Mouse (Mus musculus): ENCODE measurements around the gene Scml4. TPM values are rescaled to one million over a fixed set of nuclear protein-coding genes. Genes with fewer than 3 reads are reported as not detected.

The Scml4 gene
- polyA plus RNA-seq, 1 experiment = 32.9 TPM

GRCm38 (mm10) chr10:42917355-42917754 is 57.2 kb downstream of the Scml4 start:
- Histone ChIP-seq H3K36me3 (ENCODE audit: control insufficient read depth, insufficient read depth, low read length) (no peaks in the 10 kb centered on the region), H3K27me3 (ENCODE audit: control insufficient read depth, insufficient read depth, low read length) (no peaks in the 10 kb centered on the region), H3K4me1 (replicated peaks; ENCODE audit: control insufficient read depth, insufficient read depth, low read length) (0 out of 2 replicates have a peak, but pooled peaks cover 2% of the 10 kb centered on the region), H3K4me3 (ENCODE audit: control insufficient read depth, insufficient read depth, low read length) (no peak overlapping the region), H3K27ac (ENCODE audit: control insufficient read depth, insufficient read depth, low read length) (no peak overlapping the region)
- TF ChIP-seq CTCF (IDR thresholded peaks at IDR 0.05; ENCODE audit: borderline replicate concordance, control insufficient read depth, extremely low read depth, insufficient read depth, low read length, poor library complexity) (no peak), POLR2A (IDR thresholded peaks at IDR 0.05; ENCODE audit: control insufficient read depth, extremely low read depth, insufficient read depth, low read length, poor library complexity) (no peak)
- DNase-seq = no peak
- 80% methylated on average over 5 of the region's 5 CpGs for WGBS

- TF ChIP-seq POLR2A (IDR thresholded peaks at IDR 0.05; ENCODE audit: control insufficient read depth, extremely low read depth, insufficient read depth, low read length, poor library complexity) (no peak), CTCF (IDR thresholded peaks at IDR 0.05; ENCODE audit: borderline replicate concordance, control insufficient read depth, extremely low read depth, insufficient read depth, low read length, poor library complexity) (no peak)
- H3K27ac ChIP-seq (ENCODE audit: control insufficient read depth, insufficient read depth, low read length) = no peak overlapping the region
- H3K4me1 ChIP-seq (replicated peaks; ENCODE audit: control insufficient read depth, insufficient read depth, low read length) = 0 out of 2 replicates have a peak, but pooled peaks cover 2% of the 10 kb centered on the region
- no peak overlapping the region for H3K4me3 ChIP-seq (ENCODE audit: control insufficient read depth, insufficient read depth, low read length)
- no peak for DNase-seq
- H3K27me3 ChIP-seq (ENCODE audit: control insufficient read depth, insufficient read depth, low read length) = no peaks in the 10 kb centered on the region
- H3K36me3 ChIP-seq (ENCODE audit: control insufficient read depth, insufficient read depth, low read length) = peaks cover 3% of the 10 kb centered on the region; the same call in 1 of the 2 replicates
- 97% methylated on average over 12 of the region's 12 CpGs for WGBS
Observed at GRCm38 (mm10) chr10:42919786-42920185, 59.6 kb downstream of the Scml4 start.

GRCm38 (mm10) chr10:42925103-42925866 is 65.1 kb downstream of the Scml4 start:
- Histone ChIP-seq H3K36me3 (ENCODE audit: control insufficient read depth, insufficient read depth, low read length) (peaks cover 9% of the 10 kb centered on the region), H3K27me3 (ENCODE audit: control insufficient read depth, insufficient read depth, low read length) (no peaks in the 10 kb centered on the region), H3K27ac (ENCODE audit: control insufficient read depth, insufficient read depth, low read length) (no peak overlapping the region), H3K4me3 (ENCODE audit: control insufficient read depth, insufficient read depth, low read length) (no peak overlapping the region), H3K4me1 (replicated peaks; ENCODE audit: control insufficient read depth, insufficient read depth, low read length) (0 out of 2 replicates have a peak, but pooled peaks cover 2% of the 10 kb centered on the region)
- WGBS = 97% methylated on average over 22 of the region's 22 CpGs
- no peak for DNase-seq
- no peak for TF ChIP-seq POLR2A (IDR thresholded peaks at IDR 0.05; ENCODE audit: control insufficient read depth, extremely low read depth, insufficient read depth, low read length, poor library complexity)

GRCm38 (mm10) chr10:42930121-42930650 is 70.0 kb downstream of the Scml4 start:
- TF ChIP-seq CTCF (IDR thresholded peaks at IDR 0.05; ENCODE audit: borderline replicate concordance, control insufficient read depth, extremely low read depth, insufficient read depth, low read length, poor library complexity) = no peak
- TF ChIP-seq POLR2A (IDR thresholded peaks at IDR 0.05; ENCODE audit: control insufficient read depth, extremely low read depth, insufficient read depth, low read length, poor library complexity) = no peak
- Histone ChIP-seq H3K36me3 (ENCODE audit: control insufficient read depth, insufficient read depth, low read length) (peaks cover 7% of the 10 kb centered on the region), H3K27me3 (ENCODE audit: control insufficient read depth, insufficient read depth, low read length) (no peaks in the 10 kb centered on the region), H3K27ac (ENCODE audit: control insufficient read depth, insufficient read depth, low read length) (no peak overlapping the region), H3K4me1 (replicated peaks; ENCODE audit: control insufficient read depth, insufficient read depth, low read length) (no peaks in the 10 kb centered on the region; the same call in 1 of the 2 replicates), H3K4me3 (ENCODE audit: control insufficient read depth, insufficient read depth, low read length) (no peak overlapping the region)
- WGBS = 97% methylated on average over 23 of the region's 23 CpGs
- DNase-seq = no peak

- no peak overlapping the region for H3K4me3 ChIP-seq (ENCODE audit: control insufficient read depth, insufficient read depth, low read length)
- 80% methylated on average over 14 of the region's 14 CpGs for WGBS
- H3K27ac ChIP-seq (ENCODE audit: control insufficient read depth, insufficient read depth, low read length) = no peak overlapping the region
- H3K27me3 ChIP-seq (ENCODE audit: control insufficient read depth, insufficient read depth, low read length) = no peaks in the 10 kb centered on the region
- TF ChIP-seq CTCF (IDR thresholded peaks at IDR 0.05; ENCODE audit: borderline replicate concordance, control insufficient read depth, extremely low read depth, insufficient read depth, low read length, poor library complexity) (no peak), POLR2A (IDR thresholded peaks at IDR 0.05; ENCODE audit: control insufficient read depth, extremely low read depth, insufficient read depth, low read length, poor library complexity) (no peak)
- H3K4me1 ChIP-seq (replicated peaks; ENCODE audit: control insufficient read depth, insufficient read depth, low read length) = no peaks in the 10 kb centered on the region; the same call in 1 of the 2 replicates
- peaks cover 4% of the 10 kb centered on the region; the same call in 1 of the 2 replicates for H3K36me3 ChIP-seq (ENCODE audit: control insufficient read depth, insufficient read depth, low read length)
- DNase-seq = no peak
Observed at GRCm38 (mm10) chr10:42932862-42933480, 72.8 kb downstream of the Scml4 start.

GRCm38 (mm10) chr10:42934672-42935071 is 74.5 kb downstream of the Scml4 start:
- WGBS = 79% methylated on average over 8 of the region's 8 CpGs
- TF ChIP-seq CTCF (IDR thresholded peaks at IDR 0.05; ENCODE audit: borderline replicate concordance, control insufficient read depth, extremely low read depth, insufficient read depth, low read length, poor library complexity) (no peak), POLR2A (IDR thresholded peaks at IDR 0.05; ENCODE audit: control insufficient read depth, extremely low read depth, insufficient read depth, low read length, poor library complexity) (no peak)
- DNase-seq = no peak

More at GRCm38 (mm10) chr10:42934672-42935071, 74.5 kb downstream of the Scml4 start:
- no peaks in the 10 kb centered on the region; the same call in 1 of the 2 replicates for H3K4me1 ChIP-seq (replicated peaks; ENCODE audit: control insufficient read depth, insufficient read depth, low read length)
- no peak overlapping the region for H3K4me3 ChIP-seq (ENCODE audit: control insufficient read depth, insufficient read depth, low read length)
- peaks cover 4% of the 10 kb centered on the region; the same call in 1 of the 2 replicates for H3K36me3 ChIP-seq (ENCODE audit: control insufficient read depth, insufficient read depth, low read length)
- H3K27ac ChIP-seq (ENCODE audit: control insufficient read depth, insufficient read depth, low read length) = no peak overlapping the region
- no peaks in the 10 kb centered on the region for H3K27me3 ChIP-seq (ENCODE audit: control insufficient read depth, insufficient read depth, low read length)
